ENCODE assay signal across 8 mouse cellular contexts in genomic region chr4:119172919-119173650, GRCm38 (mm10). TPM values are rescaled to one million over a fixed set of nuclear protein-coding genes. Genes with fewer than 3 reads are reported as not detected.
DNase-seq lines count a peak whose midpoint lies in the region; ATAC-seq and TF ChIP-seq lines count a peak whose summit lies in the region.

No protein-coding gene starts in this region.

- TF ChIP-seq CTCF in lung, adult 2 months (IDR thresholded peaks at IDR 0.05; ENCODE audit: insufficient read depth, low read length), result no peak
- no peak for TF ChIP-seq CTCF in bone marrow macrophage, adult 2 months (IDR thresholded peaks at IDR 0.05; ENCODE audit: low read depth, low read length)
- no peak for TF ChIP-seq CTCF in forebrain, postnatal 0 days (IDR thresholded peaks at IDR 0.05; ENCODE audit: low read depth)
- no peak for TF ChIP-seq CTCF in liver, embryonic 14.5 days (IDR thresholded peaks at IDR 0.05; ENCODE audit: low read depth)

- WGBS in lung, adult 2 months, result 28% methylated on average over 18 of the region's 18 CpGs
- WGBS in forebrain, postnatal 0 days, result 40% methylated on average over 18 of the region's 18 CpGs
- WGBS in liver, embryonic 14.5 days (ENCODE audit: insufficient replicate concordance), result 24% methylated on average over 18 of the region's 18 CpGs

- no peak overlapping the region for H3K27ac ChIP-seq in bone marrow macrophage, adult 2 months (ENCODE audit: insufficient read depth, low read depth, low read length)
- no peak overlapping the region for H3K27ac ChIP-seq in forebrain, postnatal 0 days (ENCODE audit: low read depth, low read length)
- H3K27ac ChIP-seq in liver, embryonic 14.5 days, result peak overlapping the region; percentile 40

- H3K4me3 ChIP-seq in lung, adult 2 months (replicated peaks; ENCODE audit: extremely low read depth, low read depth, low read length), result peak overlapping the region; percentile 89
- H3K4me3 ChIP-seq in bone marrow macrophage, adult 2 months (ENCODE audit: insufficient read depth, low read length), result peak overlapping the region; percentile 89
- H3K4me3 ChIP-seq in forebrain, postnatal 0 days (ENCODE audit: low read depth, low read length), result peak overlapping the region; percentile 84
- peak overlapping the region; percentile 75 to 82 for H3K4me3 ChIP-seq in liver, embryonic 14.5 days (ENCODE audit: insufficient read depth in 1 of 2, low read depth in 2 of 2, low read length in 2 of 2)

- no peak for TF ChIP-seq POLR2A in lung, adult 2 months (IDR thresholded peaks at IDR 0.05; ENCODE audit: borderline replicate concordance, extremely low read depth, low read depth, low read length)
- no peak for TF ChIP-seq POLR2A in bone marrow macrophage, adult 2 months (IDR thresholded peaks at IDR 0.05; ENCODE audit: borderline replicate concordance, low read depth, low read length)

- no peak for TF ChIP-seq EP300 in liver, embryonic 14.5 days (IDR thresholded peaks at IDR 0.05; ENCODE audit: low read depth)

- H3K36me3 ChIP-seq in forebrain, postnatal 0 days (ENCODE audit: insufficient read depth), result peaks cover 9% of the 10 kb centered on the region
- peaks cover 24% of the 10 kb centered on the region for H3K36me3 ChIP-seq in liver, embryonic 14.5 days (replicated peaks; ENCODE audit: control insufficient read depth, insufficient read depth, low read depth)

- no peaks in the 10 kb centered on the region for H3K9me3 ChIP-seq in forebrain, postnatal 0 days (ENCODE audit: low read length)
- H3K9me3 ChIP-seq in liver, embryonic 14.5 days (ENCODE audit: control insufficient read depth, low read length), result no peaks in the 10 kb centered on the region

- 0 out of 2 replicates have a peak, but pooled peaks cover 5% of the 10 kb centered on the region for H3K4me1 ChIP-seq in lung, adult 2 months (ENCODE audit: control insufficient read depth, insufficient read depth, low read length)
- H3K4me1 ChIP-seq in bone marrow macrophage, adult 2 months (ENCODE audit: control insufficient read depth, insufficient read depth, low read length), result peaks cover 6% of the 10 kb centered on the region; the same call in 1 of the 2 replicates
- H3K4me1 ChIP-seq in forebrain, postnatal 0 days (ENCODE audit: insufficient read depth), result peaks cover 4% of the 10 kb centered on the region; the same call in 1 of the 2 replicates
- H3K4me1 ChIP-seq in liver, embryonic 14.5 days (replicated peaks; ENCODE audit: control insufficient read depth in 2 of 2, insufficient read depth in 2 of 2, low read length in 1 of 2), result peaks cover 0 to 10% of the 10 kb centered on the region in 2 experiments; a peak in 3 of 4 replicates

- peak overlapping the region; percentile 71 for H3K9ac ChIP-seq in forebrain, postnatal 0 days
- H3K9ac ChIP-seq in liver, embryonic 14.5 days (replicated peaks), result peak overlapping the region; percentile 84

- no peak for ATAC-seq in forebrain, postnatal 0 days
- no peak for ATAC-seq in liver, embryonic 14.5 days (ENCODE audit: insufficient read depth)

- peak overlapping the region; percentile 63 for H3K4me2 ChIP-seq in forebrain, postnatal 0 days (ENCODE audit: low read depth)
- H3K4me2 ChIP-seq in liver, embryonic 14.5 days (ENCODE audit: low read depth), result peak overlapping the region; percentile 76

- no peak for DNase-seq in lung, adult 2 months
- no peak for DNase-seq in lung, postnatal 14 days
- DNase-seq in forebrain, postnatal 0 days, result no peak
- no peak for DNase-seq in liver, embryonic 14.5 days (ENCODE audit: low read depth in 3 of 3, low spot score in 3 of 3)
- no peak for DNase-seq in spleen, postnatal 4 days (ENCODE audit: low spot score in 2 of 2)
- no peak for DNase-seq in gastrocnemius, adult 18-20 months (ENCODE audit: low spot score)
- no peak for DNase-seq in embryo, embryonic 10.5 days (ENCODE audit: low spot score)

- no peaks in the 10 kb centered on the region for H3K27me3 ChIP-seq in forebrain, postnatal 0 days (ENCODE audit: insufficient read depth, low read length)
- H3K27me3 ChIP-seq in liver, embryonic 14.5 days (ENCODE audit: control insufficient read depth, insufficient read depth, low read length), result no peaks in the 10 kb centered on the region

RNA-seq across cellular contexts. Expression of gene Zfp691, which starts 0.9 kb away (rescaled TPM):
- 8.9 and 10.1 TPM in 2 replicates for polyA plus RNA-seq in lung, adult 2 months (2012; rRNA removed)
- polyA plus RNA-seq in bone marrow macrophage, adult 2 months (2012; ENCODE audit: insufficient read depth, insufficient read length, missing spikeins), result 6.4 and 6.9 TPM in 2 replicates
- 6.5 and 7.2 TPM in 2 replicates for total RNA-seq in forebrain, postnatal 0 days (2014; rRNA removed)
- 1.2 and 2.2 TPM in 2 replicates for polyA plus RNA-seq in forebrain, postnatal 0 days (2015; fragmentation: Nextera tagmentation; extraction: Ambion mirVana)
- 2.6 and 3.3 TPM in 2 replicates for polyA plus RNA-seq in liver, embryonic 14.5 days (2012; rRNA removed)
- 1.5 and 2.3 TPM in 2 replicates for polyA plus RNA-seq in liver, embryonic 14.5 days (2014; fragmentation: Nextera tagmentation; extraction: Ambion mirVana)
- total RNA-seq in gastrocnemius, adult 18-20 months (2021), result 10 to 100 TPM; 18.5 TPM

RNA-seq across cellular contexts. Expression of gene Ermap, which starts 16.7 kb away (rescaled TPM):
- 0.06 and 0.66 TPM in 2 replicates for polyA plus RNA-seq in lung, adult 2 months (2012; rRNA removed)
- 0.68 TPM in 1 of 2 replicates, not detected in the other for polyA plus RNA-seq in bone marrow macrophage, adult 2 months (2012; ENCODE audit: insufficient read depth, insufficient read length, missing spikeins)
- total RNA-seq in forebrain, postnatal 0 days (2014; rRNA removed), result 0.15 and 0.33 TPM in 2 replicates
- polyA plus RNA-seq in forebrain, postnatal 0 days (2015; fragmentation: Nextera tagmentation; extraction: Ambion mirVana), result 0.24 and 0.36 TPM in 2 replicates
- 158 and 191 TPM in 2 replicates for polyA plus RNA-seq in liver, embryonic 14.5 days (2012; rRNA removed)
- polyA plus RNA-seq in liver, embryonic 14.5 days (2014; fragmentation: Nextera tagmentation; extraction: Ambion mirVana), result 300 and 349 TPM in 2 replicates
- total RNA-seq in gastrocnemius, adult 18-20 months (2021), result not detected

RNA-seq across cellular contexts. Expression of gene Svbp, which starts 22.0 kb away (rescaled TPM):
- polyA plus RNA-seq in lung, adult 2 months (2012; rRNA removed), result 18.1 and 24.0 TPM in 2 replicates
- 36.6 and 41.1 TPM in 2 replicates for polyA plus RNA-seq in bone marrow macrophage, adult 2 months (2012; ENCODE audit: insufficient read depth, insufficient read length, missing spikeins)
- 124 and 139 TPM in 2 replicates for total RNA-seq in forebrain, postnatal 0 days (2014; rRNA removed)
- 227 and 298 TPM in 2 replicates for polyA plus RNA-seq in forebrain, postnatal 0 days (2015; fragmentation: Nextera tagmentation; extraction: Ambion mirVana)
- 38.5 and 51.2 TPM in 2 replicates for polyA plus RNA-seq in liver, embryonic 14.5 days (2012; rRNA removed)
- polyA plus RNA-seq in liver, embryonic 14.5 days (2014; fragmentation: Nextera tagmentation; extraction: Ambion mirVana), result 116 and 123 TPM in 2 replicates
- total RNA-seq in gastrocnemius, adult 18-20 months (2021), result 10 to 100 TPM in 1 of 2 experiments, 1 to 10 TPM in 1; 9.3 to 12.2 TPM

RNA-seq across cellular contexts. Expression of gene Tmem269, which starts 44.9 kb away (rescaled TPM):
- polyA plus RNA-seq in lung, adult 2 months (2012; rRNA removed), result 0.25 and 0.28 TPM in 2 replicates
- not detected in 2 replicates for polyA plus RNA-seq in bone marrow macrophage, adult 2 months (2012; ENCODE audit: insufficient read depth, insufficient read length, missing spikeins)
- total RNA-seq in forebrain, postnatal 0 days (2014; rRNA removed), result 0.15 TPM in 1 of 2 replicates, not detected in the other
- polyA plus RNA-seq in forebrain, postnatal 0 days (2015; fragmentation: Nextera tagmentation; extraction: Ambion mirVana), result 0.62 and 0.65 TPM in 2 replicates
- 0.05 TPM in 1 of 2 replicates, not detected in the other for polyA plus RNA-seq in liver, embryonic 14.5 days (2012; rRNA removed)
- polyA plus RNA-seq in liver, embryonic 14.5 days (2014; fragmentation: Nextera tagmentation; extraction: Ambion mirVana), result not detected in 2 replicates
- not detected for total RNA-seq in gastrocnemius, adult 18-20 months (2021)

RNA-seq across cellular contexts. Expression of gene AU022252, which starts 59.4 kb away (rescaled TPM):
- 3.4 and 6.5 TPM in 2 replicates for polyA plus RNA-seq in lung, adult 2 months (2012; rRNA removed)
- polyA plus RNA-seq in bone marrow macrophage, adult 2 months (2012; ENCODE audit: insufficient read depth, insufficient read length, missing spikeins), result 7.0 and 9.7 TPM in 2 replicates
- total RNA-seq in forebrain, postnatal 0 days (2014; rRNA removed), result 17.6 and 23.2 TPM in 2 replicates
- 22.7 and 23.4 TPM in 2 replicates for polyA plus RNA-seq in forebrain, postnatal 0 days (2015; fragmentation: Nextera tagmentation; extraction: Ambion mirVana)
- 2.2 and 3.1 TPM in 2 replicates for polyA plus RNA-seq in liver, embryonic 14.5 days (2012; rRNA removed)
- 12.7 and 12.8 TPM in 2 replicates for polyA plus RNA-seq in liver, embryonic 14.5 days (2014; fragmentation: Nextera tagmentation; extraction: Ambion mirVana)
- 10 to 100 TPM; 24.6 to 28.2 TPM for total RNA-seq in gastrocnemius, adult 18-20 months (2021)

Comparison
In these comparisons a context has a peak if more than half of its experiments do, and no peak if none do; other contexts are left out.
1. RNA of gene Ermap, which starts 16.7 kb away (polyA plus RNA-seq): 158 to 349 TPM in liver, embryonic 14.5 days; 0.68 TPM in bone marrow macrophage, adult 2 months, 0.06 to 0.66 TPM in lung, adult 2 months and 0.24 to 0.36 TPM in forebrain, postnatal 0 days; every median in the first group is over 10 times any median in the second.
2. Peak in every context shown above with its lines, with median percentiles within 50 percentile points of each other: H3K4me3 ChIP-seq.